Mouse (Mus musculus): Measurements from ENCODE around the gene Mid1. TPM values are rescaled to one million over a fixed set of nuclear protein-coding genes. Genes with fewer than 3 reads are reported as not detected.
A peak's percentile ranks its signal among the peaks of the same experiment; 100 is the strongest.
"Not testable (repeated sequence)": the region's sequence is repeated elsewhere in the genome, so short reads cannot be mapped to it uniquely, and the experiment has no call there.

The Mid1 gene
- polyA plus RNA-seq, 1 experiment from 2014 or later, result 11.4 TPM

GRCm38 (mm10) chrX:170018571-170019218 is 333.7 kb downstream of the Mid1 start:
- not testable (repeated sequence) for H3K4me3 ChIP-seq (replicated peaks; ENCODE audit: low read depth, low read length); H3K4me2 ChIP-seq (ENCODE audit: low read length); H3K27ac ChIP-seq (replicated peaks; ENCODE audit: low read depth, low read length); H3K4me1 ChIP-seq (ENCODE audit: control insufficient read depth, insufficient read depth, low read length); H3K9ac ChIP-seq (replicated peaks; ENCODE audit: low read length); H3K27me3 ChIP-seq (ENCODE audit: control insufficient read depth, insufficient read depth, low read length)
- peaks cover 45% of the 10 kb centered on the region for H3K36me3 ChIP-seq (ENCODE audit: control insufficient read depth, insufficient read depth, low read length)
- DNase-seq (peak; percentile 47), ATAC-seq (ENCODE audit: low FRiP score, low TSS enrichment) (peak; percentile 77)
- 87% methylated on average over 66 of the region's 66 CpGs for WGBS
- peaks cover 18% of the 10 kb centered on the region for H3K9me3 ChIP-seq (ENCODE audit: control insufficient read depth, low read length)

- WGBS, result 76% methylated on average over 30 of the region's 30 CpGs
- not testable (repeated sequence) for H3K4me1 ChIP-seq (ENCODE audit: control insufficient read depth, insufficient read depth, low read length); H3K27me3 ChIP-seq (ENCODE audit: control insufficient read depth, insufficient read depth, low read length); H3K9ac ChIP-seq (replicated peaks; ENCODE audit: low read length); H3K4me2 ChIP-seq (ENCODE audit: low read length); H3K4me3 ChIP-seq (replicated peaks; ENCODE audit: low read depth, low read length)
- DNase-seq (peak; percentile 31), ATAC-seq (ENCODE audit: low FRiP score, low TSS enrichment) (peak; percentile 53)
- peaks cover 41% of the 10 kb centered on the region for H3K36me3 ChIP-seq (ENCODE audit: control insufficient read depth, insufficient read depth, low read length)
- H3K9me3 ChIP-seq (ENCODE audit: control insufficient read depth, low read length), result peaks cover 18% of the 10 kb centered on the region
- H3K27ac ChIP-seq (replicated peaks; ENCODE audit: low read depth, low read length), result peak overlapping the region; percentile 42
Measured at GRCm38 (mm10) chrX:170019219-170019953, 334.4 kb downstream of the Mid1 start.

- ATAC-seq (ENCODE audit: low FRiP score, low TSS enrichment), result peak; percentile 32
Measured at GRCm38 (mm10) chrX:170019954-170020689, 335.1 kb downstream of the Mid1 start.

GRCm38 (mm10) chrX:170020690-170021050 is 335.7 kb downstream of the Mid1 start:
- DNase-seq, result peak; percentile 91
- H3K9ac ChIP-seq (replicated peaks; ENCODE audit: low read length); H3K4me2 ChIP-seq (ENCODE audit: low read length); ATAC-seq (ENCODE audit: low FRiP score, low TSS enrichment); H3K27me3 ChIP-seq (ENCODE audit: control insufficient read depth, insufficient read depth, low read length); H3K27ac ChIP-seq (replicated peaks; ENCODE audit: low read depth, low read length); H3K4me3 ChIP-seq (replicated peaks; ENCODE audit: low read depth, low read length); H3K4me1 ChIP-seq (ENCODE audit: control insufficient read depth, insufficient read depth, low read length): not testable (repeated sequence)
- Histone ChIP-seq H3K9me3 (ENCODE audit: control insufficient read depth, low read length) (peaks cover 18% of the 10 kb centered on the region), H3K36me3 (ENCODE audit: control insufficient read depth, insufficient read depth, low read length) (peaks cover 41% of the 10 kb centered on the region)
- WGBS, result 35% methylated on average over 9 of the region's 9 CpGs

More at GRCm38 (mm10) chrX:170019954-170020689, 335.1 kb downstream of the Mid1 start:
- not testable (repeated sequence) for H3K27me3 ChIP-seq (ENCODE audit: control insufficient read depth, insufficient read depth, low read length); H3K9ac ChIP-seq (replicated peaks; ENCODE audit: low read length); H3K4me3 ChIP-seq (replicated peaks; ENCODE audit: low read depth, low read length); H3K4me2 ChIP-seq (ENCODE audit: low read length); H3K4me1 ChIP-seq (ENCODE audit: control insufficient read depth, insufficient read depth, low read length)
- DNase-seq, result peak; percentile 76
- Histone ChIP-seq H3K36me3 (ENCODE audit: control insufficient read depth, insufficient read depth, low read length) (peaks cover 41% of the 10 kb centered on the region), H3K9me3 (ENCODE audit: control insufficient read depth, low read length) (peaks cover 18% of the 10 kb centered on the region), H3K27ac (replicated peaks; ENCODE audit: low read depth, low read length) (peak overlapping the region; percentile 42)
- WGBS, result 47% methylated on average over 14 of the region's 14 CpGs

GRCm38 (mm10) chrX:170021205-170021604 is 336.2 kb downstream of the Mid1 start:
- not testable (repeated sequence) for ATAC-seq (ENCODE audit: low FRiP score, low TSS enrichment); H3K27ac ChIP-seq (replicated peaks; ENCODE audit: low read depth, low read length); H3K9ac ChIP-seq (replicated peaks; ENCODE audit: low read length); H3K4me2 ChIP-seq (ENCODE audit: low read length); H3K4me3 ChIP-seq (replicated peaks; ENCODE audit: low read depth, low read length); H3K27me3 ChIP-seq (ENCODE audit: control insufficient read depth, insufficient read depth, low read length); H3K4me1 ChIP-seq (ENCODE audit: control insufficient read depth, insufficient read depth, low read length)
- Histone ChIP-seq H3K36me3 (ENCODE audit: control insufficient read depth, insufficient read depth, low read length) (peaks cover 41% of the 10 kb centered on the region), H3K9me3 (ENCODE audit: control insufficient read depth, low read length) (peaks cover 18% of the 10 kb centered on the region)
- 73% methylated on average over 12 of the region's 12 CpGs for WGBS
- peak; percentile 40 for DNase-seq

- 41% methylated on average over 15 of the region's 15 CpGs for WGBS
- H3K9ac ChIP-seq (replicated peaks; ENCODE audit: low read length); H3K27me3 ChIP-seq (ENCODE audit: control insufficient read depth, insufficient read depth, low read length); H3K4me2 ChIP-seq (ENCODE audit: low read length); H3K4me1 ChIP-seq (ENCODE audit: control insufficient read depth, insufficient read depth, low read length); H3K27ac ChIP-seq (replicated peaks; ENCODE audit: low read depth, low read length); H3K4me3 ChIP-seq (replicated peaks; ENCODE audit: low read depth, low read length): not testable (repeated sequence)
- Histone ChIP-seq H3K9me3 (ENCODE audit: control insufficient read depth, low read length) (peaks cover 18% of the 10 kb centered on the region), H3K36me3 (ENCODE audit: control insufficient read depth, insufficient read depth, low read length) (peaks cover 41% of the 10 kb centered on the region)
- peak; percentile 90 for DNase-seq
- peak; percentile 32; the same call in 1 of the 2 replicates for ATAC-seq (ENCODE audit: low FRiP score, low TSS enrichment)
Measured at GRCm38 (mm10) chrX:170021750-170022461, 336.9 kb downstream of the Mid1 start.

Other genes with a start within 250 kb of the Mid1 start
- not detected in 2 replicates for gene 4933400A11Rik, start 94.4 kb downstream of the Mid1 start, polyA plus RNA-seq (2014; fragmentation: Nextera tagmentation; extraction: Ambion mirVana)